Mouse (Mus musculus): ENCODE measurements around the gene Tgfbrap1. TPM values are rescaled to one million over a fixed set of nuclear protein-coding genes. Genes with fewer than 3 reads are reported as not detected.

Gene Tgfbrap1
- polyA plus RNA-seq (2012; rRNA removed) = 30.9 and 31.5 TPM in 2 replicates

DNA sequence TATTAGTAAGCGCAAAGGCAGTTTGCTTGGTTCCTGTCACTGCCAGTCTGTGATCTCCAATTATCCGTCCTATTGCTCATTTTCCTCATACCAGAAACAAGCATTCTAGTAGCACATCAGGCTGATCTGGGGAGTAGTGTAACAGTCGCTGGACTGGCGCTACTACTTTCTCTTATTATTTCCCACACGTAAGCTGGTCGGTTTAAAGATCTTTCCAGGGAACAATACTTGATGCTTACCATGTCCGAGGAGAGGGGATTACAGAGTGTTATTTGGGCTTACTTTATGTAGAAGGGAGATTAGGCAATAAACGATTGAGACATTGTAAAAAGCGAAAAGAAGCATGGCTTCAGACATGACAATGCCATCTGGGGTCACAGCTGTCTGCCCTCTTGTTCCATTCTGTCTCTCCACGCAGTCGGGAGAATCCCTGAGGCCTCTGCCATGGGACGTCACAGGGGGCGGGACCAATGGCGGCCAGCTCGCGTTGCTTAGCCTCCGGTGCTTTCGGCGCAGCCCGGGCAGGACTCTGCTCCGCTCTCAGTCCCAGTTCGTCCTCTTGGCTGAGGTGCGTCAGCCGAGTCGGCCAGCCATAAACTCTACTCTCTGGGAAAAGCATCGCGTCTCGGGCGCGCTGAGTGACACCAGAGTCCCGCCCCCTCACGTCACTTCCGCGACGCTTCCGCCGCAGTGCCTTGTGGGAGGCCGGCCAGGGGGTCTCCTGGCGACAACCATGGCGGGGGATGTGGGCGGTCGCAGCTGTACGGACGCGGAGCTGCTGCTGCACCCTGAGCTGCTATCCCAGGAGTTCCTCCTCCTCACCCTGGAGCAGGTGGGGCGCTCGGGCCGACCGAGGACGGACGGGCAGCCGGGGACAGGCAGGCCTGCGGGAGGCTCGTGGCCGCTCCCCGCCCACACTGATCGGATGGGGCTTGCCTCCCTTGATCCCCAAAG, at the start of gene Tgfbrap1, which contains the start of gene AI597479:
Tgfbrap1 (minus strand) TSS at position 607 of the 954 bp plus-strand sequence.
AI597479 (plus strand) TSS at position 680 of the 954 bp plus-strand sequence.

Other genes with a start within 250 kb of the Tgfbrap1 start
- 45.5 and 46.0 TPM in 2 replicates for gene Mrps9, start 247.4 kb downstream of the Tgfbrap1 start, polyA plus RNA-seq (2012; rRNA removed)
- 19.5 and 23.3 TPM in 2 replicates for gene Gpr45, start 145.8 kb downstream of the Tgfbrap1 start, polyA plus RNA-seq (2012; rRNA removed)
- gene AI597479, start 73 bp upstream of the Tgfbrap1 start, polyA plus RNA-seq (2012; rRNA removed) = 33.0 and 35.0 TPM in 2 replicates
- gene Fhl2, start 98.3 kb upstream of the Tgfbrap1 start, polyA plus RNA-seq (2012; rRNA removed) = 27.8 and 28.3 TPM in 2 replicates